Mouse (Mus musculus) midbrain, postnatal 0 days (tissue): ENCODE data around the gene Zfp345. TPM values are rescaled to one million over a fixed set of nuclear protein-coding genes. Genes with fewer than 3 reads are reported as not detected.
"Not testable (repeated sequence)": the region's sequence is repeated elsewhere in the genome, so short reads cannot be mapped to it uniquely, and the experiment has no call there.

Source experiments
- ATAC-seq: fragments of 200-750 bp; cut with Nextera tagmentation; 2 replicates; pipeline ENCODE4 v1.8.0; 2017; ENCODE audit warnings: moderate number of reproducible peaks, mild to moderate bottlenecking, moderate TSS enrichment, moderate library complexity; ENCODE audit not compliant: low FRiP score
- DNase-seq: peaks from one replicate; pipeline ENCODE4 v3.0.0-alpha.2; 2015; ENCODE audit warnings: low spot score
- H3K27ac ChIP-seq: fragments of 300-500 bp; sonication (generic); 2 replicates; pipeline ENCODE4 v1.5.1; 2014; ENCODE audit warnings: low read depth, mild to moderate bottlenecking, low read length, mixed read lengths
- H3K27me3 ChIP-seq: fragments of 300-500 bp; sonication (generic); 2 replicates; pipeline ENCODE4 v1.6.1; 2014; ENCODE audit warnings: low read length, control low read depth, mixed read lengths; ENCODE audit not compliant: insufficient read depth
- H3K36me3 ChIP-seq: fragments of 300-500 bp; sonication (generic); 2 replicates; pipeline ENCODE4 v1.6.1; 2014; ENCODE audit warnings: low read length, control low read depth, mixed read lengths; ENCODE audit not compliant: insufficient read depth
- H3K4me1 ChIP-seq: fragments of 300-500 bp; sonication (generic); 2 replicates; pipeline ENCODE4 v1.6.1; 2014; ENCODE audit warnings: mild to moderate bottlenecking, control low read depth, antibody characterized with exemption, low read length, mixed read lengths; ENCODE audit not compliant: insufficient read depth
- H3K4me2 ChIP-seq: fragments of 300-500 bp; sonication (generic); 2 replicates; pipeline ENCODE4 v1.6.1; 2014; ENCODE audit warnings: low read depth, mild to moderate bottlenecking, low read length, mixed read lengths; ENCODE audit not compliant: poor library complexity, severe bottlenecking
- H3K4me3 ChIP-seq: fragments of 300-500 bp; sonication (generic); 2 replicates; pipeline ENCODE4 v1.5.1; 2014; ENCODE audit warnings: low read depth, mild to moderate bottlenecking, low read length, moderate library complexity
- H3K9ac ChIP-seq: fragments of 300-500 bp; sonication (generic); replicated peaks from 2 replicates; pipeline ENCODE4 v1.6.1; 2014; ENCODE audit warnings: mild to moderate bottlenecking, low read length, moderate library complexity, mixed read lengths; ENCODE audit not compliant: poor library complexity, severe bottlenecking
- H3K9me3 ChIP-seq: fragments of 300-500 bp; sonication (generic); 2 replicates; pipeline ENCODE4 v1.6.1; 2016; ENCODE audit warnings: low read length, control low read depth
- CTCF ChIP-seq: IDR thresholded peaks from 2 replicates; pipeline ENCODE4 v1.5.1; 2016; ENCODE audit warnings: antibody characterized with exemption, mild to moderate bottlenecking
- WGBS: fragments of 180-500 bp; shearing (Covaris S2); extraction: QIAGEN DNeasy Blood & Tissue Kit; methylation state at CpG from one replicate; pipeline ENCODE4 v1.1.7; 2014; 5-methylcytosine and 5-hydroxymethylcytosine counted together
- polyA plus RNA-seq: library from polyadenylated mRNA; unstranded; fragments of >200 nt; fragmentation: Nextera tagmentation; extraction: Ambion mirVana; gene quantifications from 2 replicates; pipeline ENCODE4 v1.2.1, GENCODE M21; 2015
- total RNA-seq: library from RNA; depleted of rRNA; stranded (reverse); fragments of >200 nt; gene quantifications from 2 replicates; pipeline ENCODE4 v1.2.3, GENCODE M21; 2014; rRNA removed

The Zfp345 gene
- total RNA-seq (0.19 and 0.27 TPM in 2 replicates), polyA plus RNA-seq (0.12 TPM in 1 of 2 replicates, not detected in the other)

- not testable (repeated sequence) for H3K4me2 ChIP-seq, DNase-seq, H3K36me3 ChIP-seq, H3K27me3 ChIP-seq, H3K27ac ChIP-seq, H3K9ac ChIP-seq, ATAC-seq, H3K4me1 ChIP-seq, H3K9me3 ChIP-seq, H3K4me3 ChIP-seq
- 80% methylated on average over 7 of the region's 8 CpGs for WGBS
These were observed at the start of gene Zfp345 for GRCm38 (mm10) chr2:150484939-150485778. TSS of gene Zfp345 (minus strand) at chr2:150485091.

GRCm38 (mm10) chr2:150525703-150526207 lies 40.9 kb upstream of the Zfp345 start:
- H3K4me2 ChIP-seq: peak overlapping the region; percentile 83
- peak overlapping the region; percentile 48 for H3K4me3 ChIP-seq
- no peaks in the 10 kb centered on the region for H3K4me1 ChIP-seq
- H3K9me3 ChIP-seq: no peaks in the 10 kb centered on the region
- 2% methylated on average over 40 of the region's 42 CpGs for WGBS
- peak overlapping the region; percentile 62 for H3K9ac ChIP-seq
- TF ChIP-seq CTCF: no peak
- H3K36me3 ChIP-seq: no peaks in the 10 kb centered on the region
- H3K27me3 ChIP-seq: 0 out of 2 replicates have a peak, but pooled peaks cover 4% of the 10 kb centered on the region
- H3K27ac ChIP-seq: no peak overlapping the region
- DNase-seq (peak; percentile 2), ATAC-seq (peak; percentile 69; the same call in 1 of the 2 replicates)

GRCm38 (mm10) chr2:150512837-150513236 lies 27.9 kb upstream of the Zfp345 start:
- Histone ChIP-seq H3K4me1 (no peaks in the 10 kb centered on the region), H3K27me3 (no peaks in the 10 kb centered on the region), H3K9ac (no peak overlapping the region), H3K27ac (no peak overlapping the region), H3K36me3 (no peaks in the 10 kb centered on the region), H3K4me2 (no peak overlapping the region), H3K4me3 (no peak overlapping the region), H3K9me3 (no peaks in the 10 kb centered on the region)
- WGBS: 81% methylated on average over 3 of the region's 3 CpGs
- ATAC-seq (no peak), DNase-seq (no peak)
- TF ChIP-seq CTCF: no peak

- not testable (repeated sequence) for H3K27me3 ChIP-seq, H3K4me1 ChIP-seq, ATAC-seq, DNase-seq, H3K9me3 ChIP-seq, H3K27ac ChIP-seq, H3K9ac ChIP-seq, H3K36me3 ChIP-seq
- Histone ChIP-seq H3K4me3 (peak overlapping the region; percentile 12; the same call in 1 of the 2 replicates), H3K4me2 (peak overlapping the region; percentile 10; the same call in 1 of the 2 replicates)
- 51% methylated on average over 60 of the region's 60 CpGs for WGBS
These were observed 15.5 kb upstream of the Zfp345 start for GRCm38 (mm10) chr2:150500124-150500973.

GRCm38 (mm10) chr2:150493031-150493430 lies 8.1 kb upstream of the Zfp345 start:
- DNase-seq: no peak
- 70% methylated on average over 2 of the region's 2 CpGs for WGBS
- Histone ChIP-seq H3K27ac (no peak overlapping the region), H3K4me2 (no peak overlapping the region), H3K9ac (no peak overlapping the region), H3K4me3 (no peak overlapping the region), H3K27me3 (no peaks in the 10 kb centered on the region), H3K4me1 (no peaks in the 10 kb centered on the region), H3K9me3 (no peaks in the 10 kb centered on the region; the same call in 1 of the 2 replicates), H3K36me3 (no peaks in the 10 kb centered on the region)
- TF ChIP-seq CTCF: no peak
- no peak for ATAC-seq

- H3K4me1 ChIP-seq, H3K27me3 ChIP-seq, H3K9ac ChIP-seq, H3K27ac ChIP-seq, H3K9me3 ChIP-seq, H3K36me3 ChIP-seq: not testable (repeated sequence)
- ATAC-seq: peak; percentile 96
- H3K4me2 ChIP-seq: peak within 1 kb of the TSS; percentile 44
- WGBS: under 1% methylated on average over 18 of the region's 18 CpGs
- DNase-seq: peak; percentile 33
- H3K4me3 ChIP-seq: peak within 1 kb of the TSS; percentile 43
These were observed 33.5 kb downstream of the Zfp345 start, which contains the start of gene Zfp442 for GRCm38 (mm10) chr2:150451180-150451919. TSS of gene Zfp442 (minus strand) at chr2:150451486.

- not testable (repeated sequence) for H3K9ac ChIP-seq, ATAC-seq, H3K27me3 ChIP-seq, H3K4me2 ChIP-seq, H3K4me1 ChIP-seq, H3K27ac ChIP-seq, H3K36me3 ChIP-seq, DNase-seq, H3K4me3 ChIP-seq
- 87% methylated on average over 1 of the region's 1 CpGs for WGBS
- peaks cover 17% of the 10 kb centered on the region for H3K9me3 ChIP-seq
These were observed 45.8 kb downstream of the Zfp345 start for GRCm38 (mm10) chr2:150439084-150439483.
